Mouse (Mus musculus) layer of hippocampus, adult 8-10 months (tissue): ENCODE results near the gene Ldlrad3. TPM values are rescaled to one million over a fixed set of nuclear protein-coding genes. Genes with fewer than 3 reads are reported as not detected.

Experiments used
- DNase-seq, 2 experiments: peaks; one replicate each; pipeline ENCODE4 v3.0.0; 2022; ENCODE audit warnings: low spot score in 2 of 2
- total RNA-seq, 4 experiments: library from RNA; stranded (reverse); gene quantifications; 2 replicates each; pipeline ENCODE4 v1.2.4; 2022

Ldlrad3 gene
- total RNA-seq, 4 experiments from 2014 or later, result 10.0 to 13.2 (median 11.3) TPM

- no peak for DNase-seq
These were observed 278.7 kb downstream of the Ldlrad3 start for GRCm38 (mm10) chr2:101907386-101908022.

GRCm38 (mm10) chr2:101906379-101906690 is 279.9 kb downstream of the Ldlrad3 start:
- DNase-seq, result no peak

- peak; percentile 67 to 90 for DNase-seq
These were observed 280.4 kb downstream of the Ldlrad3 start for GRCm38 (mm10) chr2:101905534-101906378.

GRCm38 (mm10) chr2:101902196-101902595 is 284.0 kb downstream of the Ldlrad3 start:
- no peak for DNase-seq

Other genes with a start within 250 kb of the Ldlrad3 start
- gene Trim44, start 221.4 kb upstream of the Ldlrad3 start, total RNA-seq, result 100 to 1,000 TPM; 163 to 178 (median 170) TPM